Comparison of ENCODE assay signal across 8 mouse cellular contexts in the genomic region with DNA sequence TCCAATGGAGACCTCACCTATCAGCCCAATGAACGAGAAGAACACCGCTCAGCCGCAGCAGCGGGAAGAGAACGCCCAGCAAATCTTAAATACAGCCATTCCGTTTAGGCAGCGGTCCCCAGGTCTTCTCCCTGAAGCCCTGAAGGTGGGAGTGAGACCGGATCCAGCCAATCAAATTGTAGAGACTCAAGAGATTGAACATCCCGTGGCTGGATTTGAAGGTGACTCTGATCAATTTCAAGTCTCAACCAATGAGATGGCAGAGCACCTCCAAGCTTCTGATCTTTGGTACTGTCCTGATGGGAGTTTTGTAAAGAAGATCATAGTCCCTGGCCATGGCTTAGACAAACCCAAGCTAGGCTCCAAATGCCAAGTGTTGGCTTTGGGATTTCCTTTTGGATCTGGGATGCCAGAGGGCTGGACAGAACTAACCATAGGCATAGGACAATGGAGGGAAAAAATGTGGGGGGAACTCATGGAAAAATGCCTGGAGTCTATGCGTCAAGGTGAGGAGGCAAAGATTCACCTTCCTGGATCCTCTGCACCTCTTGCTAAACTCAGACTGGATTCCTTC. TPM values are rescaled to one million over a fixed set of nuclear protein-coding genes. Genes with fewer than 3 reads are reported as not detected.
DNase-seq lines count a peak whose midpoint lies in the region; ATAC-seq and TF ChIP-seq lines count a peak whose summit lies in the region.

No protein-coding gene starts in this region.

- peaks cover 6% of the 10 kb centered on the region; the same call in 1 of the 2 replicates for H3K4me1 ChIP-seq in embryonic fibroblast, embryonic 13.5 days (ENCODE audit: control insufficient read depth, insufficient read depth, low read length)
- peaks cover 46% of the 10 kb centered on the region for H3K4me1 ChIP-seq in limb, embryonic 15.5 days

- no peak for TF ChIP-seq POLR2A in embryonic fibroblast, embryonic 13.5 days (IDR thresholded peaks at IDR 0.05; ENCODE audit: low read depth, low read length)

- H3K4me2 ChIP-seq in limb, embryonic 15.5 days: peak overlapping the region; percentile 72

- no peak overlapping the region for H3K27ac ChIP-seq in embryonic fibroblast, embryonic 13.5 days (ENCODE audit: insufficient read depth, low read length)
- peak overlapping the region; percentile 78; the same call in 1 of the 2 replicates for H3K27ac ChIP-seq in limb, embryonic 15.5 days

- DNase-seq in cerebellum, adult 8-10 months: peak; percentile 34
- peak; percentile 59 for DNase-seq in 3T3-L1 (ENCODE audit: low read depth, low spot score)
- no peak for DNase-seq in frontal cortex, adult 2 months (ENCODE audit: extremely low spot score in 1 of 2, low spot score in 1 of 2)
- no peak for DNase-seq in thymus, postnatal 25 days
- no peak for DNase-seq in yolk sac, embryonic 10.5 days (ENCODE audit: low spot score)

- H3K27me3 ChIP-seq in limb, embryonic 15.5 days: no peaks in the 10 kb centered on the region

- H3K9ac ChIP-seq in limb, embryonic 15.5 days: peak overlapping the region; percentile 58

- 44% methylated on average over 10 of the region's 10 CpGs for WGBS in limb, embryonic 15.5 days

- no peak for ATAC-seq in cerebellum, adult (ENCODE audit: insufficient number of reproducible peaks, low FRiP score, low TSS enrichment)
- ATAC-seq in limb, embryonic 15.5 days (ENCODE audit: insufficient number of reproducible peaks, low FRiP score, low TSS enrichment, low read depth): no peak

- peaks cover 17% of the 10 kb centered on the region for H3K36me3 ChIP-seq in limb, embryonic 15.5 days

- H3K9me3 ChIP-seq in limb, embryonic 15.5 days: no peaks in the 10 kb centered on the region

- no peak for TF ChIP-seq CTCF in embryonic fibroblast, embryonic 13.5 days (IDR thresholded peaks at IDR 0.05; ENCODE audit: borderline replicate concordance, insufficient read depth, low read length)

- H3K4me3 ChIP-seq in embryonic fibroblast, embryonic 13.5 days (ENCODE audit: insufficient read depth, low read length): peak overlapping the region; percentile 76
- H3K4me3 ChIP-seq in limb, embryonic 15.5 days: peak overlapping the region; percentile 66

RNA-seq across cellular contexts. Expression of a gene that starts 0.8 kb away (rescaled TPM):
- polyA plus RNA-seq in embryonic fibroblast, embryonic 13.5 days (2011; ENCODE audit: insufficient read length, low read depth, missing spikeins): 17.9 and 20.2 TPM in 2 replicates
- polyA plus RNA-seq in limb, embryonic 15.5 days (2015; fragmentation: Nextera tagmentation; extraction: Ambion mirVana): 15.5 and 17.1 TPM in 2 replicates
- 6.7 and 7.9 TPM in 2 replicates for polyA plus RNA-seq in frontal cortex, adult 2 months (2012; rRNA removed)

RNA-seq across cellular contexts. Expression of a gene that starts 1.6 kb away (rescaled TPM):
- 65.2 and 83.8 TPM in 2 replicates for polyA plus RNA-seq in embryonic fibroblast, embryonic 13.5 days (2011; ENCODE audit: insufficient read length, low read depth, missing spikeins)
- polyA plus RNA-seq in limb, embryonic 15.5 days (2015; fragmentation: Nextera tagmentation; extraction: Ambion mirVana): 85.4 and 88.3 TPM in 2 replicates
- 57.7 and 59.6 TPM in 2 replicates for polyA plus RNA-seq in frontal cortex, adult 2 months (2012; rRNA removed)

RNA-seq across cellular contexts. Expression of a gene that starts 16.0 kb away (rescaled TPM):
- 0.53 TPM in 1 of 2 replicates, not detected in the other for polyA plus RNA-seq in embryonic fibroblast, embryonic 13.5 days (2011; ENCODE audit: insufficient read length, low read depth, missing spikeins)
- 0.46 and 0.60 TPM in 2 replicates for polyA plus RNA-seq in limb, embryonic 15.5 days (2015; fragmentation: Nextera tagmentation; extraction: Ambion mirVana)
- polyA plus RNA-seq in frontal cortex, adult 2 months (2012; rRNA removed): 150 and 179 TPM in 2 replicates

RNA-seq across cellular contexts. Expression of a gene that starts 17.0 kb away (rescaled TPM):
- 28.2 and 32.3 TPM in 2 replicates for polyA plus RNA-seq in embryonic fibroblast, embryonic 13.5 days (2011; ENCODE audit: insufficient read length, low read depth, missing spikeins)
- 26.8 and 29.9 TPM in 2 replicates for polyA plus RNA-seq in limb, embryonic 15.5 days (2015; fragmentation: Nextera tagmentation; extraction: Ambion mirVana)
- polyA plus RNA-seq in frontal cortex, adult 2 months (2012; rRNA removed): 41.9 and 43.0 TPM in 2 replicates

RNA-seq across cellular contexts. Expression of a gene that starts 25.0 kb away (rescaled TPM):
- polyA plus RNA-seq in embryonic fibroblast, embryonic 13.5 days (2011; ENCODE audit: insufficient read length, low read depth, missing spikeins): 0.19 and 0.20 TPM in 2 replicates
- polyA plus RNA-seq in limb, embryonic 15.5 days (2015; fragmentation: Nextera tagmentation; extraction: Ambion mirVana): 1.9 and 4.2 TPM in 2 replicates
- polyA plus RNA-seq in frontal cortex, adult 2 months (2012; rRNA removed): 1.6 TPM in 2 replicates

Comparison
In these comparisons a context has a peak if more than half of its experiments do, and no peak if none do; other contexts are left out.
1. DNase-seq: peak in cerebellum, adult 8-10 months (single experiment) and 3T3-L1 (single experiment); none in frontal cortex, adult 2 months (0 of 2), thymus, postnatal 25 days (single experiment) and yolk sac, embryonic 10.5 days (single experiment).
2. RNA of a gene that starts 16.0 kb away (polyA plus RNA-seq): 150 to 179 TPM in frontal cortex, adult 2 months; 0.46 to 0.60 TPM in limb, embryonic 15.5 days and 0.53 TPM in embryonic fibroblast, embryonic 13.5 days; every median in the first group is over 10 times any median in the second.